20 mouse cellular contexts compared by ENCODE assay signal in the genomic region with DNA sequence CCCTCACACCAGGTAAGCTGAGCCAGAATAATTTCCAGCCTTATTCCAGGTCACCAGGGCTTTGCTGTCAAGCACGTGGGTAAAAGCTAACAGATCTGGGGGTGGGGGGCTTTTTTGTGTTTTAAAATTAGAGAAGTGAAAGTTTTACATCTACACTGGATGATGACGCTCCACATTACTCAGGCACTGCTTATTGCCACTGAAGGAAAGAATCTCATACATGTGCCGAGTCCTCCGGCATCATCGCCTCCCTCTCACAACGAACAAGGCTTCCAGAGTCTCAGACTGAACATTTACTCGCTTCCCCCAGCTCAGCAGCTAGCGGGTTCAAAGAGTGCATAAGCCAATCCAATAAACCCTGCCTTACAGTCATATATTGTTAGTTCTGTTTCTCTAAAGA. TPM values are rescaled to one million over a fixed set of nuclear protein-coding genes. Genes with fewer than 3 reads are reported as not detected.
DNase-seq lines count a peak whose midpoint lies in the region; ATAC-seq and TF ChIP-seq lines count a peak whose summit lies in the region.
"Had no signal": no experiment of that assay in that cellular context is flagged by ENCODE, and none has a peak within 500 bp of the region (broad histone marks: within the 10 kb centered on the region; RNA-seq: fewer than 3 reads in every experiment).

No protein-coding gene starts in this region.

- TF ChIP-seq CTCF in lung, postnatal 0 days (IDR thresholded peaks at IDR 0.05): no peak

- H3K36me3 ChIP-seq in heart, embryonic 14.5 days (ENCODE audit: control insufficient read depth, insufficient read depth, low read length): no peaks in the 10 kb centered on the region; the same call in none of the 2 replicates
- no peaks in the 10 kb centered on the region for H3K36me3 ChIP-seq in heart, embryonic 11.5 days (ENCODE audit: control insufficient read depth, insufficient read depth, low read length)
- no peaks in the 10 kb centered on the region for H3K36me3 ChIP-seq in lung, postnatal 0 days (ENCODE audit: insufficient read depth, low read length)
- H3K36me3 ChIP-seq: embryonic facial prominence, embryonic 10.5 days; midbrain, embryonic 15.5 days had no signal

- H3K9me3 ChIP-seq in heart, embryonic 14.5 days (ENCODE audit: control insufficient read depth, low read length): no peaks in the 10 kb centered on the region
- no peaks in the 10 kb centered on the region for H3K9me3 ChIP-seq in heart, embryonic 11.5 days (replicated peaks; ENCODE audit: control insufficient read depth, low read length)
- no peaks in the 10 kb centered on the region for H3K9me3 ChIP-seq in lung, postnatal 0 days (ENCODE audit: low read length)
- H3K9me3 ChIP-seq: embryonic facial prominence, embryonic 10.5 days; hindbrain, embryonic 13.5 days; midbrain, embryonic 15.5 days had no signal

- H3K27ac ChIP-seq in heart, embryonic 14.5 days (replicated peaks in 1 of 2; ENCODE audit: control insufficient read depth in 1 of 2, insufficient read depth in 1 of 2, low read depth in 2 of 2, low read length in 2 of 2): peak overlapping the region in 1 of 2 experiments; percentile 89; a peak in 3 of 4 replicates
- H3K27ac ChIP-seq in heart, embryonic 11.5 days (ENCODE audit: low read depth, low read length): no peak overlapping the region
- H3K27ac ChIP-seq in brown adipose tissue, adult 24 weeks (replicated peaks; ENCODE audit: low read depth, low read length): peak overlapping the region; percentile 47
- no peak overlapping the region for H3K27ac ChIP-seq in lung, postnatal 0 days (ENCODE audit: low read length)
- H3K27ac ChIP-seq: hindbrain, embryonic 13.5 days; midbrain, embryonic 15.5 days had no signal

- 30% methylated on average over 8 of the region's 8 CpGs for WGBS in heart, embryonic 14.5 days
- WGBS in heart, embryonic 11.5 days (ENCODE audit: insufficient replicate concordance): 53% methylated on average over 8 of the region's 8 CpGs
- WGBS in lung, postnatal 0 days: 59% methylated on average over 8 of the region's 8 CpGs

- peaks cover 49 to 83% of the 10 kb centered on the region in 2 experiments for H3K4me1 ChIP-seq in heart, embryonic 14.5 days (ENCODE audit: control insufficient read depth in 2 of 2, insufficient read depth in 2 of 2, low read length in 2 of 2)
- peaks cover 63% of the 10 kb centered on the region for H3K4me1 ChIP-seq in heart, embryonic 11.5 days (ENCODE audit: control insufficient read depth, insufficient read depth, low read length)
- H3K4me1 ChIP-seq in brown adipose tissue, adult 24 weeks (ENCODE audit: control insufficient read depth, insufficient read depth, insufficient read length, low read length): peaks cover 24% of the 10 kb centered on the region
- peaks cover 8% of the 10 kb centered on the region; the same call in 1 of the 2 replicates for H3K4me1 ChIP-seq in lung, postnatal 0 days (ENCODE audit: insufficient read depth, low read depth, low read length)
- H3K4me1 ChIP-seq: midbrain, embryonic 15.5 days had no signal

- H3K27me3 ChIP-seq in heart, embryonic 14.5 days (ENCODE audit: control insufficient read depth, insufficient read depth, low read length): no peaks in the 10 kb centered on the region
- H3K27me3 ChIP-seq in heart, embryonic 11.5 days (ENCODE audit: control insufficient read depth, insufficient read depth, low read length): no peaks in the 10 kb centered on the region
- no peaks in the 10 kb centered on the region for H3K27me3 ChIP-seq in lung, postnatal 0 days (replicated peaks; ENCODE audit: insufficient read depth, low read length)
- H3K27me3 ChIP-seq: hindbrain, embryonic 13.5 days; midbrain, embryonic 15.5 days; Patski had no signal

- no peak for ATAC-seq in heart, embryonic 14.5 days (ENCODE audit: insufficient number of reproducible peaks, insufficient read depth, low FRiP score, low read depth)
- ATAC-seq in heart, embryonic 11.5 days (replicated peaks; ENCODE audit: insufficient number of reproducible peaks, low FRiP score, low TSS enrichment): no peak
- ATAC-seq in megakaryocyte, adult 5-6 weeks (ENCODE audit: poor library complexity, severe bottlenecking): peak; percentile 13
- ATAC-seq in lung, postnatal 0 days: no peak
- ATAC-seq: forebrain, embryonic 16.5 days; midbrain, embryonic 15.5 days; Patski had no signal

- peak overlapping the region; percentile 62 for H3K9ac ChIP-seq in heart, embryonic 14.5 days (ENCODE audit: low read length)
- H3K9ac ChIP-seq in heart, embryonic 11.5 days (ENCODE audit: low read depth, low read length): no peak overlapping the region
- H3K9ac ChIP-seq in lung, postnatal 0 days (replicated peaks; ENCODE audit: low read depth): no peak overlapping the region
- H3K9ac ChIP-seq: hindbrain, embryonic 13.5 days; midbrain, embryonic 15.5 days had no signal

- H3K4me3 ChIP-seq in heart, embryonic 14.5 days (ENCODE audit: control insufficient read depth in 1 of 2, insufficient read depth in 1 of 2, low read depth in 1 of 2, low read length in 2 of 2): no peak overlapping the region
- H3K4me3 ChIP-seq in heart, embryonic 11.5 days (ENCODE audit: low read depth, low read length): no peak overlapping the region
- no peak overlapping the region for H3K4me3 ChIP-seq in brown adipose tissue, adult 24 weeks (ENCODE audit: insufficient read depth, low read depth, low read length)
- H3K4me3 ChIP-seq in lung, postnatal 0 days (ENCODE audit: low read depth, low read length): no peak overlapping the region
- H3K4me3 ChIP-seq: embryonic facial prominence, embryonic 10.5 days; erythroblast, embryonic 14.5 days; hindbrain, embryonic 13.5 days; midbrain, embryonic 15.5 days had no signal

- no peak for TF ChIP-seq EP300 in lung, postnatal 0 days (IDR thresholded peaks at IDR 0.05)

- peak overlapping the region; percentile 38 for H3K4me2 ChIP-seq in heart, embryonic 14.5 days (ENCODE audit: low read length)
- H3K4me2 ChIP-seq in heart, embryonic 11.5 days: no peak overlapping the region
- H3K4me2 ChIP-seq in lung, postnatal 0 days (replicated peaks; ENCODE audit: low read depth, low read length): no peak overlapping the region
- H3K4me2 ChIP-seq: hindbrain, embryonic 13.5 days; midbrain, embryonic 15.5 days had no signal

- peak; percentile 52 to 53 for DNase-seq in B cell, adult 2 months
- no peak for DNase-seq in lung, postnatal 0 days (ENCODE audit: low spot score)
- no peak for DNase-seq in gastrocnemius, adult 18-20 months (ENCODE audit: low spot score)
- DNase-seq in layer of hippocampus, postnatal 25 days (ENCODE audit: extremely low spot score in 1 of 2, low spot score in 1 of 2): no peak
- DNase-seq: adrenal gland, postnatal 36 days; kidney, adult 8-10 months; kidney, postnatal 4 days; lung, postnatal 36 days; right cerebral cortex, postnatal 25 days; thymus, adult 2 months had no signal

RNA-seq across cellular contexts. Expression of a gene that starts 16.1 kb away (rescaled TPM):
- 187 and 197 TPM in 2 replicates for polyA plus RNA-seq in heart, embryonic 14.5 days (2014; fragmentation: Nextera tagmentation; extraction: Ambion mirVana)
- polyA plus RNA-seq in heart, embryonic 11.5 days (2014; fragmentation: Nextera tagmentation; extraction: Ambion mirVana): 143 and 184 TPM in 2 replicates
- 135 and 146 TPM in 2 replicates for polyA plus RNA-seq in brown adipose tissue, adult 24 weeks (2012; ENCODE audit: insufficient read depth, insufficient read length, missing spikeins)
- total RNA-seq in megakaryocyte, adult 5-6 weeks (2015): 51.1 and 66.3 TPM in 2 replicates
- total RNA-seq in megakaryocyte, adult 5-6 weeks (2017): 90.5 and 94.6 TPM in 2 replicates
- polyA plus RNA-seq in lung, postnatal 0 days (2015; fragmentation: Nextera tagmentation; extraction: Ambion mirVana): 23.1 and 24.8 TPM in 2 replicates
- total RNA-seq in gastrocnemius, adult 18-20 months (2021): 1 to 10 TPM; 4.6 to 7.9 TPM
- total RNA-seq in layer of hippocampus, postnatal 25 days (2021): 100 to 1,000 TPM; 201 to 202 TPM

Comparison
In these comparisons a context has a peak if more than half of its experiments do, and no peak if none do; other contexts are left out.
1. DNase-seq: peak in B cell, adult 2 months (2 of 2); none in lung, postnatal 0 days (single experiment), gastrocnemius, adult 18-20 months (single experiment) and layer of hippocampus, postnatal 25 days (0 of 2).